Mouse (Mus musculus) lung, postnatal 0 days (tissue): ENCODE measurements around the gene Cd4. TPM values are rescaled to one million over a fixed set of nuclear protein-coding genes. Genes with fewer than 3 reads are reported as not detected.

Experiments
- ATAC-seq: fragments of 200-750 bp; cut with Nextera tagmentation; 2 replicates; pipeline ENCODE4 v1.8.0; 2017; ENCODE audit warnings: moderate library complexity
- DNase-seq: peaks from one replicate; pipeline ENCODE4 v3.0.0-alpha.2; 2016; ENCODE audit warnings: low spot score
- H3K27ac ChIP-seq: fragments of 300-500 bp; sonication (generic); 2 replicates; pipeline ENCODE4 v1.5.1; 2014; ENCODE audit warnings: antibody characterized with exemption, mild to moderate bottlenecking, low read length, mixed read lengths
- H3K27me3 ChIP-seq: fragments of 300-500 bp; sonication (generic); replicated peaks from 2 replicates; pipeline ENCODE4 v1.6.1; 2014; ENCODE audit warnings: low read length, mixed read lengths; ENCODE audit not compliant: insufficient read depth
- H3K36me3 ChIP-seq: fragments of 300-500 bp; sonication (generic); 2 replicates; pipeline ENCODE4 v1.6.1; 2014; ENCODE audit warnings: low read length, mixed read lengths; ENCODE audit not compliant: insufficient read depth
- H3K4me1 ChIP-seq: fragments of 300-500 bp; sonication (generic); 2 replicates; pipeline ENCODE4 v1.6.1; 2014; ENCODE audit warnings: antibody characterized with exemption, low read depth, low read length, mixed read lengths; ENCODE audit not compliant: insufficient read depth
- H3K4me2 ChIP-seq: fragments of 300-500 bp; sonication (generic); replicated peaks from 2 replicates; pipeline ENCODE4 v1.6.1; 2014; ENCODE audit warnings: low read depth, mild to moderate bottlenecking, low read length, moderate library complexity, mixed read lengths
- H3K4me3 ChIP-seq: fragments of 300-500 bp; sonication (generic); 2 replicates; pipeline ENCODE4 v1.5.1; 2014; ENCODE audit warnings: low read depth, low read length
- H3K9ac ChIP-seq: fragments of 300-500 bp; sonication (generic); replicated peaks from 2 replicates; pipeline ENCODE4 v1.6.1; 2014; ENCODE audit warnings: low read depth, mild to moderate bottlenecking
- H3K9me3 ChIP-seq: fragments of 300-500 bp; sonication (generic); 2 replicates; pipeline ENCODE4 v1.6.1; 2016; ENCODE audit warnings: low read length, mixed read lengths
- CTCF ChIP-seq: IDR thresholded peaks from 2 replicates; pipeline ENCODE4 v1.5.1; 2016; ENCODE audit warnings: antibody characterized with exemption, mild to moderate bottlenecking
- EP300 ChIP-seq: IDR thresholded peaks from 2 replicates; pipeline ENCODE4 v1.6.1; 2016; ENCODE audit warnings: antibody characterized with exemption, mild to moderate bottlenecking, control low read depth
- WGBS: fragments of 180-500 bp; shearing (Covaris S2); extraction: QIAGEN DNeasy Blood & Tissue Kit; methylation state at CpG from one replicate; pipeline ENCODE4 v1.1.7; 2014; 5-methylcytosine and 5-hydroxymethylcytosine counted together
- polyA plus RNA-seq: library from polyadenylated mRNA; unstranded; fragments of >200 nt; fragmentation: Nextera tagmentation; extraction: Ambion mirVana; gene quantifications from 2 replicates; pipeline ENCODE4 v1.2.1, GENCODE M21; 2015

Cd4 gene
- polyA plus RNA-seq, 1 experiment from 2014 or later, result 0.10 TPM

DNA sequence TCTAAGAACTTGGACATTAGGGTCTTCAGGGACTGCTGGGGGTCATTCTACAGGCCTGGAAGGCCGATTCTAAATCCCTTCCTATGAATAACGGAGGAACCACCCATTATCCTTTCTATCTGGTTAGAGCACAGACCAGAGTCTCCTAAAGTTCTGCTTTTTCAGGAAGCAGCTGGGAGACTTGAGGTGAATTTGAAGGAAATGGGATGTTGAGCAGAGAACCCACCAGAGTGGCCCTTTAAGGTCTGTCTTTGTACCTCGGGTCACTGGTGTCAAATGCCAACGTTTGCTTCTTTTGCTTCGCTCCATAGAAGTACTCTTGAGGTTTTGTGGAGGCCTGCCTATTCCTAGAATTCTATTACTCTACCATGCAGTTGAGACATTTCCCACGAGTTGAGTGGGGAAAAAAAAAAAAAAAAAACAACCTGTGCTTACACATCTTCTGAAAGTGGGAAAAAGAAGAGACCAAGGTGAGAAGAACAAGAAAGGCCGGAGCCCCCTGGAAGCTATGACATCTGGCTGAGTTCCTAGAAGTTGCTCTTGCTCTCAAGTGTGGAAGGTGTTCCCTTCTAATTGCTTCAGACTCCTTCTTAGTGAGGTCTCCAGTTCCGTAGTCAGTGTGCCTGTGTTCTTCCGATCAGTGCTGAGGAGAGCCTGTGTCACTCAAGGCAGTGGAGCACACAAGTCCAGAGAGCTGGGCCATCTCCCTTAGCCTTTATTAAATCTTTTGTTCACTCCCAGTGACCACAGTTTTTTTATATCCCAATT is 32.5 kb upstream of the Cd4 start:
- Histone ChIP-seq H3K4me2 (peak overlapping the region; percentile 44), H3K4me3 (peak overlapping the region; percentile 18; the same call in 1 of the 2 replicates), H3K27me3 (no peaks in the 10 kb centered on the region), H3K9me3 (no peaks in the 10 kb centered on the region), H3K9ac (no peak overlapping the region; the same call in 1 of the 2 replicates), H3K36me3 (no peaks in the 10 kb centered on the region), H3K4me1 (peaks cover 29% of the 10 kb centered on the region), H3K27ac (peak overlapping the region; percentile 100)
- TF ChIP-seq EP300 (no peak), CTCF (no peak)
- DNase-seq, result peak; percentile 58
- 13% methylated on average over 9 of the region's 9 CpGs for WGBS
- ATAC-seq, result no peak

DNA sequence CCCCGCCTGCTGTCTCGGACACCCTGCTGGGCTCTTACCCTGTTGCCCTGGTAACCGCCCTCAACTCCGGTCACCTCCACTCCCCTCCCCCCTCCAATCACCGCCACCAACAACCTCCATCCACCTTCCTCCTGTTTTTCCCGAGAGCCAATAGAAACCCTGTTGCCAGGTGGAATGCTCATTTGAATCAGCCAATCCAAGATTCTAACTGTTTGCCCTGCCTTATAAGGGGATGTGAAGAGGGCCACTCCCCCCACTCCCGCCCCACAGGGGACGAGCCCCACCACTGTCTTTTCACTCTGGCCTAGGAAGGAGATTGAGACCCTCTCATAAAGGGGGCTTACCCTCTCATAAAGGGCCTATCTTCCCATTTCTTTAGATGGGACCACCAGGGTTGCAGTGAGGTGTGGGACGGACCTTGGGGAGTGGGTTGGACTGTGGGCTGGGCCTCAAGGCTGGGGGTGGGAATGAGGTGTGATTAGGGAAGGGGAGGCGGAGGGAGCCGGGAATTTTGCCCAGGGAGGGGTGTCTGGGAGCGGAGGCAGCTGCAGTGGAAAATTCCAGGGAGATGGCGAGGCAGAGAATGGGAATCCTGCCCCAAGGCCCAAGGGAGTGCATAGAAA is 31.8 kb upstream of the Cd4 start, which contains the start of gene Ptms:
TSS of gene Ptms (minus strand) at position 409 of the 623 bp plus-strand sequence.
- Histone ChIP-seq H3K9me3 (no peaks in the 10 kb centered on the region), H3K4me1 (peaks cover 27% of the 10 kb centered on the region; the same call in 1 of the 2 replicates), H3K4me3 (peak within 1 kb of the TSS; percentile 18), H3K27ac (peak within 1 kb of the TSS; percentile 100), H3K36me3 (no peaks in the 10 kb centered on the region), H3K27me3 (no peaks in the 10 kb centered on the region), H3K4me2 (peak within 1 kb of the TSS; percentile 44), H3K9ac (peak within 1 kb of the TSS; percentile 5)
- 3% methylated on average over 12 of the region's 13 CpGs for WGBS
- no peak for TF ChIP-seq CTCF
- peak; percentile 84 for TF ChIP-seq EP300
- peak; percentile 76 for ATAC-seq
- peak; percentile 99 for DNase-seq

DNA sequence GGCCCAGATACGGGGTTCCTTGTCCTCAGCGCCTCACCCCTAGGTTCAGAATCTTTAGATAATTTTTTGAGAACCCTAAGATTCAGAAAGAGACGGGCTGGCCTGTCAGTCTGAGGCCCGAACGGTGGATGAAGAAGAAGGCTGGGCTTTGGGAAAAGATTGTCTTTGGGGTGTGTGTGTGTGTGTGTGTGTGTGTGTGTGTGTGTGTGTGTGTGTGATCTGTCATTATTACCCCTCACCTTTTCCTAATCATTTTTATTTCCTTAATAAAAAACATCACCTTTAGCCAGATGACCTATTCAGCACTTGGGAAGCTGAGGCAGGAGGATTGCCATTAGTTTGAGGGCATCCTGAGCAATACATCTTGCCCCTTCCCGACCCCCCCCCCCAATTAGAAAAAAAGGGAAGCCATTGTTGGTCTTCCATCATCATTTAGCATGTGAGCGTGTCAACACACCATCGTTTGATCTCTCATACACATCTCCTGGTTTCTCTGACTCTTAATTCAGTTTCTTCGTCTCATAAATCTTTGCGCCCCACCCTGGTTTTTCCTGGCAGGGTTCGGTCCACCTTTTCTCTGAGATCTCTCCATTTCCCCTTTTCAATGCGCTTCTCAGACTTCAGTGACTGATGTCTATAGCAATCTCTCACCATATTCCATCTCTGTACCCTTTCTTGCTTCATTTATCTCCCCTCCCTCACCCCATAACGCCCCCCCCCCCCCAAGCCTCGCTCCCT is 31.0 kb upstream of the Cd4 start:
- H3K36me3 ChIP-seq, result peaks cover 4% of the 10 kb centered on the region; the same call in 1 of the 2 replicates
- H3K27ac ChIP-seq, result peak overlapping the region; percentile 100
- no peak for TF ChIP-seq CTCF
- ATAC-seq (no peak), DNase-seq (no peak)
- H3K4me3 ChIP-seq, result 0 out of 2 replicates have a peak overlapping the region, but pooled peaks have one; percentile 18
- WGBS, result 11% methylated on average over 13 of the region's 14 CpGs
- no peaks in the 10 kb centered on the region for H3K9me3 ChIP-seq
- H3K9ac ChIP-seq, result no peak overlapping the region
- peak overlapping the region; percentile 94 for H3K4me2 ChIP-seq
- no peaks in the 10 kb centered on the region for H3K27me3 ChIP-seq
- H3K4me1 ChIP-seq, result peaks cover 27% of the 10 kb centered on the region; the same call in 1 of the 2 replicates

DNA sequence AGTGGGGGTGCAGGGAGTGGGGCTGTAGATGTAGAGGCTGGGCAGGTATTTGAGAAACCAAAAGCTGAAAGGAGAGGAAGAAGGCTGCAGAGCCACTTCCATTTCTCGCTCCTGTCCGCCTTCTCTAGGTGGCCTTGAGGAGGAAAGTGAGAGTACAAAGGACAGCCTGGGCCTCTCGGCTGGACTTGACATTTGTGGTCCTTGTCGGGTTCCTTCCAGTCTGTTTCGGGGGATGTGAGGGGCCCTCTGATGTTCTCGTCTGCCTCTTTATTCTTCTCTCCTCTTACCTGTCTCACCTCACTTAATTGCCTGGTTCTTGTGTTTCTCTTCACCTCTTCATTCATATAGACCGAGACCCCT is 30.3 kb upstream of the Cd4 start:
- peak overlapping the region; percentile 100 for H3K27ac ChIP-seq
- H3K9me3 ChIP-seq, result no peaks in the 10 kb centered on the region
- no peaks in the 10 kb centered on the region for H3K27me3 ChIP-seq
- peaks cover 9% of the 10 kb centered on the region; the same call in 1 of the 2 replicates for H3K36me3 ChIP-seq
- peak overlapping the region; percentile 97 for H3K4me3 ChIP-seq
- DNase-seq, result no peak
- ATAC-seq, result no peak
- H3K4me2 ChIP-seq, result peak overlapping the region; percentile 94
- peak overlapping the region; percentile 98 for H3K9ac ChIP-seq
- no peak for TF ChIP-seq EP300
- no peak for TF ChIP-seq CTCF
- WGBS, result 11% methylated on average over 7 of the region's 7 CpGs
- peaks cover 27% of the 10 kb centered on the region; the same call in 1 of the 2 replicates for H3K4me1 ChIP-seq

DNA sequence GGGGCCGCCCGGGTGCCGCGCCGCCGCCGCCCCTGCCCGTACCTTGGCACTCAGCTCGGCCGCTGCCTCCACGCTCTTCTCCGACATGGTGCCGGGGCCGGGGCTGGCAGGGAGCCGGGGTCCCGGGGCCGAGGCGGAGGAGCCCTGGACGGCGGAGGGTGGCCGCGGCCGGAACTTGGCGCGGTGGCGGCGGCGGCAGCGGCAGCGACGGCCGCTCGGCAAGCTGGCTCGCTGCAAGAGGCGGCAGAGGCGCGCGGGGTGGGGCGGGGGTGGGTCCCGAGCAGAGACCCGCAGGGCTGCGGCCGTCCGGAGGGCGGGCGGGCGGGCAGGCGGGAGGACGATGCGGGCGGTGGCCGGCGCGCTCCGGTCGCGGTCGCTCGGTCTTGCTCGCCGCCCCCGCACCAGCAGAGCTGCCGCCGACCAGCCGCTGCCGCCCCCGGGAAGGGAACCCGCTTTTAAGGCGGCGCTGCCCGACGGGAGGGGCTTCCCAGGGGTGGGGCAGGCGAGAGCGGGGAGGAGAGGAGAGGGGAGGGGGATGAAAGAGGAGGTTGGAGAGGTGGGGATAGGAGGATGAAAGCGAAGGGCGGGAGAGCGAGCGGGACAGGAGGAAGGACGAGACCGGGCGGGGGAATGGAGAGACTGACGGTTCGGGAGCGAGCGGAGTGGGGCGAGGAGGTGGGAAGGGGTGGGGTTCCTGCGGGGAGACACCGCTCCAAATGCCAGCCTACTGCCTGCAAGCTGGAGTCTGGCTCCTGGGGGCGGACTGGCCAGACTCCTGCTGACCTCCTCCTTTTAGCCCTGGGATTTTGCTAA is 29.7 kb upstream of the Cd4 start:
- peak overlapping the region; percentile 97 for H3K4me3 ChIP-seq
- H3K9me3 ChIP-seq, result no peaks in the 10 kb centered on the region
- H3K27me3 ChIP-seq, result no peaks in the 10 kb centered on the region
- peaks cover 9% of the 10 kb centered on the region; the same call in 1 of the 2 replicates for H3K36me3 ChIP-seq
- ATAC-seq (peak; percentile 72), DNase-seq (peak; percentile 98)
- peak overlapping the region; percentile 100 for H3K27ac ChIP-seq
- peak overlapping the region; percentile 94 for H3K4me2 ChIP-seq
- H3K4me1 ChIP-seq, result peaks cover 27% of the 10 kb centered on the region; the same call in 1 of the 2 replicates
- 2% methylated on average over 26 of the region's 89 CpGs for WGBS
- peak overlapping the region; percentile 98 for H3K9ac ChIP-seq
- TF ChIP-seq EP300, result no peak
- no peak for TF ChIP-seq CTCF
